Mouse (Mus musculus) small intestine, adult 2 months (tissue): ENCODE measurements around the gene Neurl2. TPM values are rescaled to one million over a fixed set of nuclear protein-coding genes. Genes with fewer than 3 reads are reported as not detected.

Experiments
- H3K27ac ChIP-seq: fragments of 200-500 bp; 2 replicates; pipeline ENCODE4 v1.5.1; 2012; ENCODE audit warnings: low read depth, low read length, control low read depth, inconsistent platforms; ENCODE audit not compliant: insufficient read depth
- H3K27me3 ChIP-seq: fragments of 200-500 bp; 2 replicates; pipeline ENCODE4 v1.6.1; 2012; ENCODE audit warnings: mild to moderate bottlenecking, moderate library complexity, low read length, inconsistent platforms; ENCODE audit not compliant: control insufficient read depth, insufficient read depth
- H3K36me3 ChIP-seq: fragments of 200-500 bp; 2 replicates; pipeline ENCODE4 v1.6.1; 2012; ENCODE audit warnings: mild to moderate bottlenecking, low read length, control low read depth, inconsistent platforms; ENCODE audit not compliant: control insufficient read depth, insufficient read depth
- H3K4me1 ChIP-seq: fragments of 200-500 bp; 2 replicates; pipeline ENCODE4 v1.6.1; 2012; ENCODE audit warnings: low read length, inconsistent platforms, mixed read lengths; ENCODE audit not compliant: control insufficient read depth, insufficient read depth, insufficient read length
- H3K4me3 ChIP-seq: fragments of 200-500 bp; 2 replicates; pipeline ENCODE4 v1.5.1; 2012; ENCODE audit warnings: low read depth, mild to moderate bottlenecking, control low read depth, inconsistent platforms, low read length, moderate library complexity
- CTCF ChIP-seq: fragments of 200-500 bp; IDR thresholded peaks from 2 replicates; pipeline ENCODE4 v1.5.1; 2012; ENCODE audit warnings: low read depth, mild to moderate bottlenecking, control low read depth, inconsistent platforms, low read length, moderate library complexity, mixed read lengths; ENCODE audit not compliant: insufficient replicate concordance, insufficient read length; ENCODE audit errors: extremely low read depth
- POLR2A ChIP-seq: fragments of 200-500 bp; IDR thresholded peaks from 2 replicates; pipeline ENCODE4 v1.6.1; 2012; ENCODE audit warnings: low read depth, mild to moderate bottlenecking, control low read depth, inconsistent platforms, low read length, moderate library complexity
- WGBS: fragments of 180-500 bp; shearing (Covaris S2); methylation state at CpG from one replicate; pipeline ENCODE4 v1.1.7; 2018; 5-methylcytosine and 5-hydroxymethylcytosine counted together
- polyA plus RNA-seq: library from polyadenylated mRNA; depleted of rRNA; stranded (reverse); fragments of >200 nt; gene quantifications from 2 replicates; pipeline ENCODE4 v1.2.3, GENCODE M21; 2012

The Neurl2 gene
- polyA plus RNA-seq, 1 experiment: 3.1 TPM

DNA sequence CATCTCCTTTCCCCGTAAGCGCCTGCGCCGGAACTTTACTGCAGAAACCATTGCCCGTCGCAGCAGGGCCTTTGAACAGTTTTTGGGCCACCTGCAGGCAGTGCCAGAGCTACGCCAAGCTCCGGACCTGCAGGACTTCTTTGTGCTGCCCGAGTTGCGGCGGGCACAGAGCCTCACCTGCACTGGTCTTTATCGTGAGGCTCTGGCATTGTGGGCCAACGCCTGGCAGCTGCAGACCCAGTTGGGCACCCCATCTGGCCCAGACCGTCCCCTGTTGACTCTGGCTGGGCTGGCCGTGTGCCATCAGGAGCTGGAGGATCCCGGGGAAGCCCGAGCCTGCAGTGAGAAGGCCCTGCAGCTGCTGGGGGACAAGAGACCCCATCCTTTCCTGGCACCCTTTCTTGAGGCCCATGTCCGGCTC lies 41.4 kb downstream of the Neurl2 start:
- H3K4me1 ChIP-seq: no peaks in the 10 kb centered on the region
- H3K27me3 ChIP-seq: no peaks in the 10 kb centered on the region
- peaks cover 52% of the 10 kb centered on the region for H3K36me3 ChIP-seq
- no peak overlapping the region for H3K27ac ChIP-seq
- WGBS: 87% methylated on average over 18 of the region's 18 CpGs
- TF ChIP-seq POLR2A (no peak), CTCF (no peak)
- no peak overlapping the region for H3K4me3 ChIP-seq

GRCm38 (mm10) chr2:164790451-164790850 lies 42.8 kb downstream of the Neurl2 start:
- H3K27ac ChIP-seq: no peak overlapping the region
- no peak overlapping the region for H3K4me3 ChIP-seq
- WGBS: 64% methylated on average over 4 of the region's 4 CpGs
- peaks cover 4% of the 10 kb centered on the region; the same call in 1 of the 2 replicates for H3K4me1 ChIP-seq
- H3K36me3 ChIP-seq: peaks cover 39% of the 10 kb centered on the region
- TF ChIP-seq CTCF (no peak), POLR2A (no peak)
- no peaks in the 10 kb centered on the region for H3K27me3 ChIP-seq

DNA sequence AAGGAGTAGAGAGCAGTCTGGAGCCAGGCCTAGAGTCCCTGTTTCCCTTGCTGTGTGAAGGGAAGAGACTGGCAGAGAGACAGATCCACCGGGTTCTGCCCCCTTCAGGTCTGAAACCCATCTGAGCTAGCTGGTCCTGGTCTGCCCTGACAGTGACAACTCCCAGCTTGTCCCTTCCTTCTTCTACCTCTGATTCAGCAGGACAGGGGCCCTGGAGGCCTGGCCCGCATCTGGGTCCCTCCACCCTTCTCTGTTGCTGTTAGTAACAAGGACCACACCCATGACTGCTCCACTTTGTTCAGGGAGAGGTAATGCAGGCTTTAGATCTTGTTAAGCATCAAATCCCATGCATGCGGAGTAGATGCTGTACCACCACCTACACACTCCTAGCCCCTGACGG lies 44.8 kb downstream of the Neurl2 start:
- Histone ChIP-seq H3K27ac (no peak overlapping the region), H3K4me3 (no peak overlapping the region), H3K36me3 (peaks cover 25% of the 10 kb centered on the region), H3K4me1 (peaks cover 7% of the 10 kb centered on the region; the same call in 1 of the 2 replicates), H3K27me3 (no peaks in the 10 kb centered on the region)
- WGBS: 80% methylated on average over 4 of the region's 4 CpGs
- TF ChIP-seq CTCF (no peak), POLR2A (no peak)

DNA sequence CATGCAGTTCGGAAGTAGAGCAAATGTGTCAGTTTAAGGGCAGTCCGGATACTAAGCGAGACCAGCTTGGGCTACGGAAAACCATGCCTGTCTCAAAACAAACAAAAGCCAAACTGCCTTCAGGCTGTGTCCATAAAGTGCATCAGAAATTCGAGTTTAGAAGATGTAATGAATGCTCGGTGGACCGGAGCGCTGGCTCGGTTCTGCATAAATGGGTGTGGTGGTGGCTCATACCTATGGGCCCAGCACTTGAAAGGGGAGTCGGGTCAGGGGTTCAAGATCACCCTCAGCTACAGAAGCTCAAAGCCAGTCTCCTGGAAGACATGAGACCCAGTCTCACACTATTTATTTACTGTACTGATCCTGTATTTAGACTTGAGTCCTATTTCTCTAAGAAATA lies 45.5 kb downstream of the Neurl2 start:
- H3K36me3 ChIP-seq: peaks cover 20% of the 10 kb centered on the region
- H3K27ac ChIP-seq: no peak overlapping the region
- 75% methylated on average over 10 of the region's 10 CpGs for WGBS

GRCm38 (mm10) chr2:164787032-164787431 lies 46.2 kb downstream of the Neurl2 start:
- H3K4me1 ChIP-seq: peaks cover 7% of the 10 kb centered on the region; the same call in 1 of the 2 replicates
- no peak overlapping the region for H3K4me3 ChIP-seq
- H3K27ac ChIP-seq: no peak overlapping the region
- no peaks in the 10 kb centered on the region for H3K27me3 ChIP-seq
- peaks cover 12% of the 10 kb centered on the region for H3K36me3 ChIP-seq
- 82% methylated on average over 3 of the region's 3 CpGs for WGBS
- TF ChIP-seq CTCF (no peak), POLR2A (no peak)

More for the DNA sequence above, 45.5 kb downstream of the Neurl2 start:
- H3K27me3 ChIP-seq: no peaks in the 10 kb centered on the region
- peaks cover 7% of the 10 kb centered on the region; the same call in 1 of the 2 replicates for H3K4me1 ChIP-seq
- H3K4me3 ChIP-seq: no peak overlapping the region
- no peak for TF ChIP-seq POLR2A
- no peak for TF ChIP-seq CTCF

- 22% methylated on average over 15 of the region's 15 CpGs for WGBS
- no peaks in the 10 kb centered on the region for H3K27me3 ChIP-seq
- H3K27ac ChIP-seq: peak overlapping the region; percentile 73
- peak overlapping the region; percentile 84 for H3K4me3 ChIP-seq
- H3K36me3 ChIP-seq: peaks cover 6% of the 10 kb centered on the region
- peaks cover 7% of the 10 kb centered on the region; the same call in 1 of the 2 replicates for H3K4me1 ChIP-seq
- TF ChIP-seq CTCF: no peak
- TF ChIP-seq POLR2A: no peak
Observed at GRCm38 (mm10) chr2:164786388-164786885, 46.8 kb downstream of the Neurl2 start.

GRCm38 (mm10) chr2:164785481-164786387 lies 47.5 kb downstream of the Neurl2 start, which contains the start of gene Snx21:
Gene Snx21, plus strand, starts transcription at chr2:164785823.
- H3K27me3 ChIP-seq: no peaks in the 10 kb centered on the region
- TF ChIP-seq CTCF: peak; percentile 22; the same call in 1 of the 2 replicates
- TF ChIP-seq POLR2A: peak; percentile 90
- peak within 1 kb of the TSS; percentile 76 for H3K27ac ChIP-seq
- H3K4me1 ChIP-seq: peaks cover 7% of the 10 kb centered on the region; the same call in 1 of the 2 replicates
- under 1% methylated on average over 87 of the region's 89 CpGs for WGBS
- H3K36me3 ChIP-seq: peaks cover 5% of the 10 kb centered on the region
- peak within 1 kb of the TSS; percentile 84 for H3K4me3 ChIP-seq
